Mouse (Mus musculus) ES-Bruce4 (cell line): ENCODE data around the gene Fxr2. TPM values are rescaled to one million over a fixed set of nuclear protein-coding genes. Genes with fewer than 3 reads are reported as not detected.
"Not testable (repeated sequence)": the region's sequence is repeated elsewhere in the genome, so short reads cannot be mapped to it uniquely, and the experiment has no call there.

ENCODE experiments used
- H3K27ac ChIP-seq: 2 replicates; pipeline ENCODE4 v1.5.1; 2012; ENCODE audit warnings: low read length, inconsistent platforms; ENCODE audit not compliant: insufficient read depth
- H3K27me3 ChIP-seq: 2 replicates; pipeline ENCODE4 v1.6.1; 2012; ENCODE audit warnings: mild to moderate bottlenecking, low read length, inconsistent platforms; ENCODE audit not compliant: control insufficient read depth, poor library complexity, insufficient read depth, severe bottlenecking
- H3K36me3 ChIP-seq: 2 replicates; pipeline ENCODE4 v1.6.1; 2012; ENCODE audit warnings: inconsistent platforms, mild to moderate bottlenecking, low read length, moderate library complexity; ENCODE audit not compliant: control insufficient read depth, poor library complexity, insufficient read depth, severe bottlenecking
- H3K4me1 ChIP-seq: one replicate; pipeline ENCODE4 v1.8.1; 2011; ENCODE audit warnings: low read length; ENCODE audit not compliant: control insufficient read depth, insufficient read depth
- H3K4me3 ChIP-seq: 2 replicates; pipeline ENCODE4 v1.5.1; 2011; ENCODE audit warnings: low read depth, mild to moderate bottlenecking, low read length
- H3K9ac ChIP-seq: 2 replicates; pipeline ENCODE4 v1.6.1; 2012; ENCODE audit warnings: low read depth, mild to moderate bottlenecking, inconsistent platforms; ENCODE audit not compliant: poor library complexity, severe bottlenecking
- H3K9me3 ChIP-seq: replicated peaks from 2 replicates; pipeline ENCODE4 v1.6.1; 2012; ENCODE audit warnings: mild to moderate bottlenecking, low read length, inconsistent platforms; ENCODE audit not compliant: control insufficient read depth, poor library complexity, insufficient read depth, severe bottlenecking
- CTCF ChIP-seq: IDR thresholded peaks from one replicate; pipeline ENCODE4 v1.8.1; 2011; ENCODE audit warnings: low read depth, low read length
- EP300 ChIP-seq: IDR thresholded peaks from 2 replicates; pipeline ENCODE4 v1.6.1; 2011; ENCODE audit warnings: low read depth, low read length; ENCODE audit not compliant: insufficient read depth
- POLR2A ChIP-seq: IDR thresholded peaks from one replicate; pipeline ENCODE4 v1.8.1; 2011; ENCODE audit warnings: low read length; ENCODE audit not compliant: insufficient read depth
- polyA plus RNA-seq: library from polyadenylated mRNA; stranded (reverse); fragments of >200 nt; gene quantifications from 2 replicates; pipeline ENCODE4 v1.2.4, GENCODE M21; 2011; ENCODE audit warnings: low read depth; ENCODE audit not compliant: missing spikeins, insufficient read depth, insufficient read length

The Fxr2 gene
- polyA plus RNA-seq, 1 experiment: 170 TPM

DNA sequence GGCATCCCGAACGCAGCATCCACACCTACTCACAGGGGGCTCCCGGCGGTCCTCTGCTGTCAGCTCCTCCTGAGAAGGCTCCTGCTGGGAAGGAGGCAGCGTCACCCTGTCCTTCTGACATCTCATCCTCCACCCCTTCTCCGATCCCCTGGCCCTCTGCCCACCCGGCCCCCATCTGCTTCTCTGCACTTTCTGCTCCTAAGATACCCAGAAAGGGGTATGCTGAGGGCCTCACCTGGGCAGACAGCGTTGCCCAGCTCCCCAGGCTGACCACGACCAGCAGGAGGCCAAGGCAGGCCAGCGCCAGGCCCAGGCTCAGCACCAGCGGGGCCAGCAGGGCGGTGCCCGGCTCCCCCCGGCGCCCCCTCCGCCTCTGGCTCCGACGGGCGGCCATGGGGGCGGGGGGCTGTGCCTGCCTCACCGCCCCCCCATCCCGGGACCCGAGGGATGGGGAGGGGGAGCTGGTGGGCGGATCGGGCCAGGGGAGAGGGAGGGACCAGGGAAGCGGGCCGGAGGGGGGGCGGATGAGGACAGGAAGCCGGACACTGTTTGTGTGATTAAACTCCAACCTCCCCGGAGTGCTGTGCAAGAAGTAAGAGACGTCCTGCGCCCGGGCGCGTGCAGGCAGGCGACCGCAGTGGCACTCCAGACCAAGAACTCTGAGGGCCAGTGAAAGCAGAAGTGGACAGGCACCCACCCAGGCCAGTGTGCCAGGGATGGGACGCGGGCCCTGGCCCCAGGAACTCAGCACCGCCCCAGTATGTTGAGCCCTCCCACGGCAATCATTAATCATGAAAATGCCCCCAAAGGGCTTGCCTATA lies 62.8 kb downstream of the Fxr2 start, which contains the start of the genes Tnfsf12 and Tnfsfm13:
TSS of gene Tnfsf12 (minus strand) at position 489 of the 821 bp plus-strand sequence.
TSS of gene Tnfsfm13 (minus strand) at position 738 of the 821 bp plus-strand sequence.
- TF ChIP-seq POLR2A: no peak
- TF ChIP-seq EP300: 0 out of 2 replicates have a peak, but pooled peaks have one; percentile 3
- Histone ChIP-seq H3K36me3 (no peaks in the 10 kb centered on the region), H3K4me1 (peaks cover 5% of the 10 kb centered on the region), H3K4me3 (peak within 1 kb of the TSS; percentile 56), H3K9ac (peak within 1 kb of the TSS; percentile 63), H3K9me3 (no peaks in the 10 kb centered on the region), H3K27ac (peak within 1 kb of the TSS; percentile 16; the same call in 1 of the 2 replicates), H3K27me3 (no peaks in the 10 kb centered on the region)

DNA sequence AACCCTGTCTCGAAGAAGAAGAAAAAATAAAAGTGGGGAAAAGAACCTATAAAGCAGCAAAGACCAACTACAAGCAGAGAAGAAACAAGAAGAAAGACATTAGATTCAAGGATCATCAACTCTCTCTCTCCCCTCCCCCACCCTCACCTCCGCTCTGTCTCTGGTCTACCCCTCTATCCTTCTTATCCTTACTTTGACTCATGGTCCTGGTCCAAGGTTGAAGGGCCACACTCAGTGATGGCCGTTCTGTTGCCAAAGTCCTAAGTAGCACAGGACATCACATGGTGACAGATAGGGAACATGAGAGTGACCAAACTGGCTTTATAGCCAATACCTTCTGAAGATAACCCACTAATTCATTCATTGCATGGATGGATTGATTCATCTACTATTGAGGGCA lies 64.6 kb downstream of the Fxr2 start:
- Histone ChIP-seq H3K36me3 (no peaks in the 10 kb centered on the region), H3K4me1 (peaks cover 5% of the 10 kb centered on the region), H3K4me3 (no peak overlapping the region), H3K27me3 (no peaks in the 10 kb centered on the region), H3K9me3 (no peaks in the 10 kb centered on the region), H3K9ac (no peak overlapping the region), H3K27ac (no peak overlapping the region)
- no peak for TF ChIP-seq POLR2A
- no peak for TF ChIP-seq EP300
- TF ChIP-seq CTCF: no peak

DNA sequence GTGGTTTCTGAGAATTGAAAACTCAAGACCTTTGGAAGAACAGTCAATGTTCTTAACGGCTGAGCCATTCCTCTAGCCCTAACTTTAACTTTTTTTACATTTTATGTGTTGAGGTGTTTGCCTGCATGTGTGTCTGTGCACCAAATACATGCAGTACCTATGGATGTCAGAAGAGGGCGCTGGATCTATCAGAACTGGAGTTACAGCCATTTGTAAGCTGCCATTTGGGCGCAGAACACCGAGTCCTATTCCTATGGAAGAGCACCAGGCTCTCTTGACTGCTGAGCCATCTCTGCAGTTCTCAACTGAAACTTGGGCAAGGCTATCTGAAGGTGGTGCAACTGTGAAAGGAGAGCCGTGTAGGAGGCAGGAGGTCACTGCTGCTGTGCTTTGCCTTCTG lies 65.8 kb downstream of the Fxr2 start:
- no peaks in the 10 kb centered on the region for H3K9me3 ChIP-seq
- H3K27me3 ChIP-seq: no peaks in the 10 kb centered on the region
- H3K9ac ChIP-seq: no peak overlapping the region
- H3K4me1 ChIP-seq: peaks cover 6% of the 10 kb centered on the region
- no peaks in the 10 kb centered on the region for H3K36me3 ChIP-seq
- H3K27ac ChIP-seq: no peak overlapping the region
- no peak overlapping the region for H3K4me3 ChIP-seq
- TF ChIP-seq POLR2A (no peak), EP300 (no peak), CTCF (peak; percentile 33)

DNA sequence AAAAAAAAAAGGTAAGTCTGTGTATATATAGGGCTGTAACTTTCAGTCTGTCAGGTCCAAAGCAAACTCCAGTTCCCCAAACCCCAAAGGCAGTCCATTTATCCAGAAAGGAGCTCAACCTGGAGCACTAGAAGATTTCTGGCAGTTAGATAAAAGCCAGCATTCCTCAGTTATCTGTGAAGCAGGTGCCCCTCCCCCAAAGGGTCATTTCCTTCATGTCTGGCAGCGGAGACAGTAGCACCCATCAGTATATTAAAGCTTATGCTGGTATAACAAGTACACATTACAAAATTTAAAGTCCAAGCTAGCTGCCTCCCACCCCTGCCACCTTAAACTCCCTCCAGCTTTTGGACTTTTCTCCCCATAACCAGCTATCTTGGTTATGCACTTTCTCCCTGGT lies 66.8 kb downstream of the Fxr2 start:
- no peak overlapping the region for H3K9ac ChIP-seq
- TF ChIP-seq POLR2A (no peak), CTCF (no peak), EP300 (no peak)
- H3K27ac ChIP-seq: peak overlapping the region; percentile 37
- peaks cover 6% of the 10 kb centered on the region for H3K4me1 ChIP-seq
- H3K9me3 ChIP-seq: no peaks in the 10 kb centered on the region
- no peaks in the 10 kb centered on the region for H3K36me3 ChIP-seq
- no peak overlapping the region for H3K4me3 ChIP-seq
- H3K27me3 ChIP-seq: no peaks in the 10 kb centered on the region

DNA sequence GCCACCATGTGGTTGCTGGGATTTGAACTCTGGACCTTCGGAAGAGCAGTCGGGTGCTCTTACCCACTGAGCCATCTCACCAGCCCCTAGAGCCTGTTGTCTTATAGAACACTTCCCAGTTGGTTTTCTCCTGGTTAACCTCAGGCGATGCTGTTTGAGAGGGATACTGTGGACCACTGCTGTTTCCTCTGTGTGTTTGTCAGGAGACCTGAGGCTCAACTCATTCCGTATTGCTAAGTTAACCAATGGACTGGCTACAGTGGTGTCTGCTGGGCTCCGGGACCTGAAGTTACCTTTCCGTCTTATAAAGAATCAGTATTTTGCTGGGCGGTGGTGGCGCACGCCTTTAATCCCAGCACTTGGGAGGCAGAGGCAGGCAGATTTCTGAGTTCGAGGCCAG lies 70.1 kb downstream of the Fxr2 start:
- H3K27me3 ChIP-seq, H3K9me3 ChIP-seq, H3K9ac ChIP-seq, H3K36me3 ChIP-seq, H3K4me3 ChIP-seq: not testable (repeated sequence)
- peaks cover 12% of the 10 kb centered on the region for H3K4me1 ChIP-seq
- peak overlapping the region; percentile 97 for H3K27ac ChIP-seq

Other genes with a start within 250 kb of the Fxr2 start
- gene Naa38, start 237.5 kb upstream of the Fxr2 start, polyA plus RNA-seq: 77.9 and 94.0 TPM in 2 replicates
- gene Cyb5d1, start 237.4 kb upstream of the Fxr2 start, polyA plus RNA-seq: 21.1 and 21.5 TPM in 2 replicates
- 15.7 and 16.6 TPM in 2 replicates for gene Tmem88, start 234.8 kb upstream of the Fxr2 start, polyA plus RNA-seq
- 23.3 and 28.4 TPM in 2 replicates for gene Kdm6b, start 219.3 kb upstream of the Fxr2 start, polyA plus RNA-seq
- 1.2 and 2.0 TPM in 2 replicates for gene Dnah2, start 83.9 kb upstream of the Fxr2 start, polyA plus RNA-seq
- gene Efnb3, start 72.8 kb upstream of the Fxr2 start, polyA plus RNA-seq: 3.9 and 4.0 TPM in 2 replicates
- gene Wrap53, start 52.7 kb upstream of the Fxr2 start, polyA plus RNA-seq: 10.3 and 17.8 TPM in 2 replicates
- 230 and 277 TPM in 2 replicates for gene Trp53, start 52.6 kb upstream of the Fxr2 start, polyA plus RNA-seq
- 20.4 and 24.0 TPM in 2 replicates for gene Atp1b2, start 27.0 kb upstream of the Fxr2 start, polyA plus RNA-seq
- not detected in 2 replicates for gene Shbg, start 15.1 kb upstream of the Fxr2 start, polyA plus RNA-seq
- 9.1 and 9.6 TPM in 2 replicates for gene Sat2, start 11.0 kb upstream of the Fxr2 start, polyA plus RNA-seq
- gene Sox15, start 22.3 kb downstream of the Fxr2 start, polyA plus RNA-seq: 45.2 and 48.1 TPM in 2 replicates
- 65.7 and 71.0 TPM in 2 replicates for gene Mpdu1, start 29.7 kb downstream of the Fxr2 start, polyA plus RNA-seq
- 32.9 and 36.2 TPM in 2 replicates for gene Cd68, start 33.2 kb downstream of the Fxr2 start, polyA plus RNA-seq
- 1,464 and 1,502 TPM in 2 replicates for gene Eif4a1, start 39.4 kb downstream of the Fxr2 start, polyA plus RNA-seq
- gene Senp3, start 49.1 kb downstream of the Fxr2 start, polyA plus RNA-seq: 198 and 221 TPM in 2 replicates
- gene Tnfsf13, start 52.8 kb downstream of the Fxr2 start, polyA plus RNA-seq: 1.3 and 2.9 TPM in 2 replicates
- gene Tnfsf12, start 62.9 kb downstream of the Fxr2 start, polyA plus RNA-seq: 3.4 and 4.1 TPM in 2 replicates
- gene Tnfsfm13, start 63.1 kb downstream of the Fxr2 start, polyA plus RNA-seq: 1.9 and 3.6 TPM in 2 replicates
- gene Polr2a, start 125.6 kb downstream of the Fxr2 start, polyA plus RNA-seq: 102 and 103 TPM in 2 replicates
- not detected in 2 replicates for gene Slc35g3, start 129.0 kb downstream of the Fxr2 start, polyA plus RNA-seq
- gene Zbtb4, start 132.9 kb downstream of the Fxr2 start, polyA plus RNA-seq: 3.6 and 4.8 TPM in 2 replicates
- gene Chrnb1, start 163.0 kb downstream of the Fxr2 start, polyA plus RNA-seq: 10.1 and 12.1 TPM in 2 replicates
- gene Fgf11, start 168.9 kb downstream of the Fxr2 start, polyA plus RNA-seq: 1.8 and 2.5 TPM in 2 replicates
- 10.1 and 11.6 TPM in 2 replicates for gene Tmem102, start 172.6 kb downstream of the Fxr2 start, polyA plus RNA-seq
- gene Gm39566, start 182.3 kb downstream of the Fxr2 start, polyA plus RNA-seq: not detected in 2 replicates
- gene Spem2, start 185.5 kb downstream of the Fxr2 start, polyA plus RNA-seq: not detected in 2 replicates
- gene Spem1, start 189.2 kb downstream of the Fxr2 start, polyA plus RNA-seq: not detected in 2 replicates
- 19.6 and 25.4 TPM in 2 replicates for gene Nlgn2, start 204.8 kb downstream of the Fxr2 start, polyA plus RNA-seq
- gene Tmem256, start 205.5 kb downstream of the Fxr2 start, polyA plus RNA-seq: 97.1 and 103 TPM in 2 replicates
- 27.2 and 31.2 TPM in 2 replicates for gene Plscr3, start 213.4 kb downstream of the Fxr2 start, polyA plus RNA-seq
- gene Tnk1, start 225.7 kb downstream of the Fxr2 start, polyA plus RNA-seq: 15.6 and 19.6 TPM in 2 replicates
- gene Tmem95, start 245.0 kb downstream of the Fxr2 start, polyA plus RNA-seq: not detected in 2 replicates
- 5.2 and 6.3 TPM in 2 replicates for gene Kctd11, start 248.4 kb downstream of the Fxr2 start, polyA plus RNA-seq